Mouse (Mus musculus): Measurements from ENCODE around the gene Frmd4a. TPM values are rescaled to one million over a fixed set of nuclear protein-coding genes. Genes with fewer than 3 reads are reported as not detected.

Frmd4a gene
- polyA plus RNA-seq, 2 experiments: 39.6 to 47.0 TPM

DNA sequence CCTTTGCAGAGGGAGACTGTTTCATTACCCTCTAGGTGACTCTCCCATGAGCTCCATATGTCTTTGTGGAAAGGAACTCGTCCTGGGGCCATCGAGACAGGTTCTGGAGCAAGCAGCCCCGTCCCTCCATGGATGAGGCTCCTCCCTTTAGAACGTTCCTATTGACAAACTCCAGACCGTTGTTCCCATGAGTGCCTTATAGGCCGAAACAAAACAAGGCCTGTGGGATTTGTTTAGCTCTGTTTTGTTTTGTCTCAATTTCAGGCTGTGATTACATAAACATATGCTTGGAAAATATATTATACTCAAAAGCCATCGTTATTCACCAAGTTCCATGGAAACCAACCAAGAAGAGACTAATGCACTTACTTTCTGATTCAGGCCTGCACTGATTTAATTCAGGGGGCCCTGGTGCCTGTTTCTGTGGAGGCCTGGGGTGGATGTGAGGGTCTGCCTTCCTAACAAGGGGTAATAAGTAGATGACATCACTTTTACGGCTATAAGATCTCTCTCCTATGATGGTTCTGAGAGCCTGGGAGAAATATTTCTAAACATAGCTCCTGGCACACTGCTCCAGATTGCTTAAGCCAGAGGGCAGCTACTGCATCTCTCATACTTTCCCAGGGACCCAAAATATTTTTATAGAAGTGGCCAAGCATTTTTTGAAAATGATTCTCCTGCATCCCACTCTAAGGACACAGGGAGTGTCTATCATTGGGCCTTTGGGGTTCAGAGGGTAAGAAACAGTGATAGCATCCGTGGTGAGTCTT is 308.9 kb downstream of the Frmd4a start:
- Histone ChIP-seq H3K4me3 (replicated peaks; ENCODE audit: low read length) (no peak overlapping the region), H3K4me2 (replicated peaks; ENCODE audit: low read depth, low read length, severe bottlenecking) (no peak overlapping the region), H3K9ac (ENCODE audit: low read depth, low read length, severe bottlenecking) (no peak overlapping the region), H3K36me3 (ENCODE audit: control insufficient read depth, insufficient read depth, low read length) (0 out of 2 replicates have a peak, but pooled peaks cover 11% of the 10 kb centered on the region), H3K9me3 (ENCODE audit: control insufficient read depth, low read length) (no peaks in the 10 kb centered on the region), H3K27me3 (ENCODE audit: control insufficient read depth, insufficient read depth, low read length) (no peaks in the 10 kb centered on the region), H3K4me1 (ENCODE audit: control insufficient read depth, insufficient read depth, low read length) (peaks cover 15% of the 10 kb centered on the region), H3K27ac (replicated peaks; ENCODE audit: low read depth, low read length) (peak overlapping the region; percentile 55)
- DNase-seq (ENCODE audit: low spot score): peak; percentile 61
- TF ChIP-seq POLR2A (IDR thresholded peaks at IDR 0.05; ENCODE audit: borderline replicate concordance, extremely low read depth, insufficient read depth, insufficient read length): no peak
- WGBS: 34% methylated on average over 9 of the region's 9 CpGs
- peak; percentile 78 for ATAC-seq (ENCODE audit: low FRiP score, low read depth)

DNA sequence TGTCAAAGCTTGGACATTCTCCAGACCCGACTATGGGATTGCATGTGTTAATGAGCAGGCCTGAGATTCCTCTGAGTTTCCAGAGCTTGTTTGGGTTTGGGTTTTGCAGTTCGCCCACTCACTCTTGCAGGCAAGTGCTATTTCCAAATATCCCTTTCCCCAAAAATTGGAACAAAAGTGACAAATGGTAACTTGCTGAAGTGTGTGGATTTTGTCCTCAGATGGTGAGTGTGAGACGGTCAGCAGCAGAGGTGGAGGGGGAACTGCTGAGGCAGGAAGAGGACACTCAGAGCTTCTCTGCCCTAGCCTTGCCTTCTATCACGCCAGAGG is 309.5 kb downstream of the Frmd4a start:
- H3K9ac ChIP-seq (ENCODE audit: low read depth, low read length, severe bottlenecking): no peak overlapping the region
- WGBS: 54% methylated on average over 4 of the region's 4 CpGs
- no peak overlapping the region for H3K4me2 ChIP-seq (replicated peaks; ENCODE audit: low read depth, low read length, severe bottlenecking)
- H3K9me3 ChIP-seq (ENCODE audit: control insufficient read depth, low read length): no peaks in the 10 kb centered on the region
- H3K27me3 ChIP-seq (ENCODE audit: control insufficient read depth, insufficient read depth, low read length): no peaks in the 10 kb centered on the region
- ATAC-seq (ENCODE audit: low FRiP score, low read depth) (no peak), DNase-seq (ENCODE audit: low spot score) (no peak)
- peak overlapping the region; percentile 55; the same call in 1 of the 2 replicates for H3K27ac ChIP-seq (replicated peaks; ENCODE audit: low read depth, low read length)
- H3K36me3 ChIP-seq (ENCODE audit: control insufficient read depth, insufficient read depth, low read length): 0 out of 2 replicates have a peak, but pooled peaks cover 11% of the 10 kb centered on the region
- peaks cover 18% of the 10 kb centered on the region for H3K4me1 ChIP-seq (ENCODE audit: control insufficient read depth, insufficient read depth, low read length)
- H3K4me3 ChIP-seq (replicated peaks; ENCODE audit: low read length): no peak overlapping the region
- no peak for TF ChIP-seq POLR2A (IDR thresholded peaks at IDR 0.05; ENCODE audit: borderline replicate concordance, extremely low read depth, insufficient read depth, insufficient read length)

DNA sequence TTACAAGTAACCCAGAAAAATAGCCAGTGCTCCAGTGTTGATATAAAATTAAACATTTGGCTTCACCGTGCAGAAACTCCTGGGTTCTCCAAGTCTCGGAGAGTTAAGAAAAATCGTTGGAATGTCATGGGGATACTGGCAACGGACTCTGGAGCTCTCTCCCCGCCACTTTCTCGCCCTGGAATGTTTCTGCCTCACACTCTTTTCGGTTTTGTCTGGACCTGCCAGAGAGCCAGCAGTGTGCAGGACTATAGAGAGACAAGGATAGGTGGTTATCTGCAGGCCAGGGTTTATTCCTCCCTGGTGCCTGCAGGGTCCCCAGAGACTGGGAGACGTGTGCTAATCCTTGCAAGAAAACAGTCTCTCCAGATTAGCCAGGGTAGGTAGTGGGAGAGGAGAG is 314.9 kb downstream of the Frmd4a start:
- Histone ChIP-seq H3K27me3 (ENCODE audit: control insufficient read depth, insufficient read depth, low read length) (no peaks in the 10 kb centered on the region), H3K4me1 (ENCODE audit: control insufficient read depth, insufficient read depth, low read length) (peaks cover 48% of the 10 kb centered on the region), H3K9me3 (ENCODE audit: control insufficient read depth, low read length) (no peaks in the 10 kb centered on the region), H3K36me3 (ENCODE audit: control insufficient read depth, insufficient read depth, low read length) (0 out of 2 replicates have a peak, but pooled peaks cover 11% of the 10 kb centered on the region), H3K9ac (ENCODE audit: low read depth, low read length, severe bottlenecking) (no peak overlapping the region), H3K27ac (replicated peaks; ENCODE audit: low read depth, low read length) (peak overlapping the region; percentile 3; the same call in 1 of the 2 replicates), H3K4me3 (replicated peaks; ENCODE audit: low read length) (no peak overlapping the region), H3K4me2 (replicated peaks; ENCODE audit: low read depth, low read length, severe bottlenecking) (no peak overlapping the region)
- no peak for DNase-seq (ENCODE audit: low spot score)
- WGBS: 37% methylated on average over 8 of the region's 8 CpGs
- ATAC-seq (ENCODE audit: low FRiP score, low read depth): 0 out of 2 replicates have a peak, but pooled peaks have one; percentile 20
- no peak for TF ChIP-seq POLR2A (IDR thresholded peaks at IDR 0.05; ENCODE audit: borderline replicate concordance, extremely low read depth, insufficient read depth, insufficient read length)

DNA sequence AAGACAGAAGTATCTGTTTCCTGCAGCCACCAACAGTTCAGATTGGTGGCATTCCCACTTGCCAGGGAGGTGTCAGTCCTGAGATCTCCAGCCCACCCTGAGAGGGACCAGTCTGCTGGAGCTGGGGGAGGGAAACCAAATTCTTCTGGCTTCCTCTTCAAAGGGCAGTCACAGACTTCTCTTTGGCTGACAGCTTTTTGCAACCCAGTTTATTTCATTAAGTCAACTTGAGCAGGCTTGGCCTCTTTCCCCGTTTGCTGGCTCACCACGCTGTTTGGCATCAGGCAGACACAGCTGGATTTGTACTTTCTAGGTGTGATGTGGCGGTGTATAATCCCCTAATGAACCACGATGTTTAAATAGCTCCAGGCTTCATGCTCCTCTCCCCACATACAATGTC is 316.7 kb downstream of the Frmd4a start:
- H3K27me3 ChIP-seq (ENCODE audit: control insufficient read depth, insufficient read depth, low read length): no peaks in the 10 kb centered on the region
- peak; percentile 88 for DNase-seq (ENCODE audit: low spot score)
- no peak for TF ChIP-seq POLR2A (IDR thresholded peaks at IDR 0.05; ENCODE audit: borderline replicate concordance, extremely low read depth, insufficient read depth, insufficient read length)
- no peak overlapping the region for H3K4me3 ChIP-seq (replicated peaks; ENCODE audit: low read length)
- H3K9me3 ChIP-seq (ENCODE audit: control insufficient read depth, low read length): no peaks in the 10 kb centered on the region
- 4% methylated on average over 4 of the region's 4 CpGs for WGBS
- H3K9ac ChIP-seq (ENCODE audit: low read depth, low read length, severe bottlenecking): no peak overlapping the region
- no peak overlapping the region for H3K27ac ChIP-seq (replicated peaks; ENCODE audit: low read depth, low read length)
- peak overlapping the region; percentile 26; the same call in 1 of the 2 replicates for H3K4me2 ChIP-seq (replicated peaks; ENCODE audit: low read depth, low read length, severe bottlenecking)
- H3K4me1 ChIP-seq (ENCODE audit: control insufficient read depth, insufficient read depth, low read length): peaks cover 57% of the 10 kb centered on the region
- H3K36me3 ChIP-seq (ENCODE audit: control insufficient read depth, insufficient read depth, low read length): no peaks in the 10 kb centered on the region
- ATAC-seq (ENCODE audit: low FRiP score, low read depth): peak; percentile 56

DNA sequence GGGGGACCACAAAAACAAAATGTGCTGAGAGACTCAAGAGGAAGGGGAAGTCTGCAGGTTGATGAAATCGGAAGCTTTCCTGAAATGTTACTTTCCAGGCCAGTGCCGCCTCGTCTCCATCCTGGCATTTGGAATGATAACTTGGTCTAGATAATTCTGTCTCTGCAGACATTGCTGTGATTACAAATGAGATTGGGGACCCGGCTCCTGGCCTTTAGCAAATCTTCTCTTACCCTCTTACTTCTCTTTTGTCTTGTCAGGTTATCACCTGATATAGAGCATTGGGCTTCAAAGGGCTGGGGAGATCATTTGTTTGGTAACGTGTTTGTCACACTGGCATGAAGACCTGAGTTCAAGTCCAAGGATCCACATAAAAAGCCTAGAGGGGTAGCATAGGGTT is 317.4 kb downstream of the Frmd4a start:
- Histone ChIP-seq H3K9me3 (ENCODE audit: control insufficient read depth, low read length) (no peaks in the 10 kb centered on the region), H3K4me3 (replicated peaks; ENCODE audit: low read length) (no peak overlapping the region), H3K36me3 (ENCODE audit: control insufficient read depth, insufficient read depth, low read length) (no peaks in the 10 kb centered on the region), H3K9ac (ENCODE audit: low read depth, low read length, severe bottlenecking) (no peak overlapping the region), H3K27me3 (ENCODE audit: control insufficient read depth, insufficient read depth, low read length) (no peaks in the 10 kb centered on the region), H3K4me1 (ENCODE audit: control insufficient read depth, insufficient read depth, low read length) (peaks cover 65% of the 10 kb centered on the region), H3K27ac (replicated peaks; ENCODE audit: low read depth, low read length) (no peak overlapping the region), H3K4me2 (replicated peaks; ENCODE audit: low read depth, low read length, severe bottlenecking) (no peak overlapping the region)
- no peak for ATAC-seq (ENCODE audit: low FRiP score, low read depth)
- 90% methylated on average over 5 of the region's 5 CpGs for WGBS
- DNase-seq (ENCODE audit: low spot score): no peak
- TF ChIP-seq POLR2A (IDR thresholded peaks at IDR 0.05; ENCODE audit: borderline replicate concordance, extremely low read depth, insufficient read depth, insufficient read length): no peak
